Mouse (Mus musculus) spleen, embryonic (tissue): ENCODE data around the gene Ehd2.

Experiments used
- CTCF ChIA-PET: fragments of 350-600 bp; sonication (Branson Sonifier 250); formaldehyde crosslinking; loops from one replicate; lab custom pipeline; 2022; lab: Charles Lee

The Ehd2 gene

DNA sequence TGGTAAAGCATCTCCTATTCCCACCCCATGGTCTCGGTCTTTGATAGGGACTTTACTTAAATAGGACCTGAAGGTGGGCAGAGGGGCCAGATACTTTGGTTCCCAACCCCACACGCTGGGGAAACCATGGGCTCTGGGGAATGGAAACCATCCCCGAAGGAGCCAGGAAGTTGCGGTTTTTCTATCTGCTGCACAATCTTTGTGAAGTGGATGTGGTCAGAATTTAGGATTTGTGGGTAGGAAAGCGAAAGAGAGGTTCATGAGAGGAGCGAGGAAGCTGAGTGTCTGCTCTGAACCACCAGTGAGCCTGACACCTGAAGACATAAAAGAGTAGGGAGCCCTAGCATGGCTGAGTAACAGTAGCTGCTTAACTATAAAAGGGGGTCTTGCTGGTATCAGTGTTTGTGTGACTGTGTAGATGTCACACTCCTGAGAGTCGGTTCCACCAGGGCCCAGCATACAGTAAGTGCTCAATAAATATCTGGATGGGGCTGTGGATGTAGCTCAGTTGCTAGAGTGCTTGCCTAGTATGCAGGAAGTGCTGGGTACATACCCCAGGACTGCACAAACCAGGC, 18.1 kb downstream of the Ehd2 start:
- CTCF ChIA-PET, result interaction anchor here (0.6 to 0.7 kb wide), 2 partner anchors 24 to 257 kb away, joined by 5 to 12 read pairs; no protein-coding TSS in a partner anchor

GRCm38 (mm10) chr7:15948381-15948941, 18.9 kb downstream of the Ehd2 start:
- CTCF ChIA-PET, result interaction anchor here (0.6 to 1.1 kb wide), 5 partner anchors 12 to 1109 kb away, joined by 3 to 12 read pairs (median 3); no protein-coding TSS in a partner anchor

DNA sequence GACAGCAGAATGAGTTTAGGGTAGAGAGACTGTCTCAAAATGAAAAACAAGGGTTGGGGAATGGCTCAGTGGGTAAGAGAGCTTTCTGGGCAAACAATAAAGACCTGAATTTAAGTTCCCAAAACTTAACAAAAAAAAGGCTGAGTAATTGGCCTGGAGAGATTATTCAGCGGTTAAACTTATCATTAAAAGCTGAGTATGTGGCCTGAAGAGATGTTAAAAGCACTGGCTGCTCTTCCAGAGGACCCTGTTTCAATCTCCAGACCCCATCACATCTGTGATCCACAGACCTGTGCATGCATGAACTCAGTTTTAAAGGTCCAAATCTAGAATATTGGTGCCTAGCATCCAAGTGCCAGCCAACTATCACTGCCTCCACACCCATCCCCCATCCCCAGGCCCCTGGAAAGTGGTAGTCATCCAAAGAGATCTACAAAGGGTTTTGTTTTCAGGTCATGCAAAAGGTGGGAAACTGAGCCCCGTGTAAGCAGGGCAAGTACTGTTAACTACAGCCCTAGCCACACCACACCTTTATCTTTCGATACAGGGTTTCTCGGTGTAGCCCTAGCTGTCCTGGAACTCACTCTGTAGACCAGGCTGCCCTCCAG, 19.6 kb downstream of the Ehd2 start:
- CTCF ChIA-PET, result interaction anchor here (0.7 to 1.1 kb wide), 4 partner anchors 12 to 515 kb away, joined by 3 read pairs; no protein-coding TSS in a partner anchor

DNA sequence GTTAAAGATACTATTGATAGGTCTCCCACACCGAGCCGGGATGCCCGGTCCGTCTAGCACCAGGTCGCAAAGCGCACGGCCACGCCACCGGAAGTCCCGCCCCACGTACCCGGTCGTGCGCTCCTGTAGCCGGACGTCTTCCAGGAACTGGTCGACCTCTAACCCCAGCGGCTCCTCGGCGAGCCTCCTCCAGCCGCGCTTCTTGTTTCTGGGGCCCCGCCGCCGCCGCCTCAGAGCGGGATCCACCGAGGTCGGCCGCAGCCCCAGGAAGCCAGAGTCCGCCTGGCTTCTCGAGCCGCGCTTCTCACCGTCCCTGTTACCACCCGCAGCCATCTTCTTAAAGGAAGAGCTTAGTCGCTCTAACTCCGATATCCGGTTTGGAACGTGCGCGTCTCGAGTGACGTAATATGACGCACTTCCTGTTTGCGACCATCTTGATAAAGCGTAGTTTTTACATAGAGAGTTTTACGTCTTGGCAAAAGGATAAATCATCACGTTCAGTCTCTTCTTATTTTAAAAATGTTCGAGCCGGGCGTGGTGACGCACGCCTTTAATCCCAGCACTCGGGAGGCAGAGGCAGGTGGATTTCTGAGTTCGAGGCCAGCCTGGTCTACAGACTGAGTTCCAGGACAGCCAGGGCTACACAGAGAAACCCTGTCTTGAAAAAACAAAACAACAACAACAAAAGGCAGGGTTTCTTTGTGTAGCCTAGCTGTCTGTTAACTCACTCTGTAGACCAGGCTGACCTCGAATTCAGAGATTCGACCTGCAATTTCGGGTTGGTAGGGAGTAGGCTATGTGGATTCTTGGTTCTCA, 21.4 kb downstream of the Ehd2 start, which contains the start of gene Nop53:
Gene Nop53 (minus strand): TSS at position 354 of the 816 bp plus-strand sequence.
- CTCF ChIA-PET, result interaction anchor here (0.7 kb wide), 1 partner anchor 735 kb away, joined by 3 read pairs; no protein-coding TSS in a partner anchor

- CTCF ChIA-PET, result no interaction called here
Measured at GRCm38 (mm10) chr7:15945211-15945610, 22.2 kb downstream of the Ehd2 start.

GRCm38 (mm10) chr7:15944311-15944710, 23.1 kb downstream of the Ehd2 start:
- CTCF ChIA-PET, result no interaction called here

DNA sequence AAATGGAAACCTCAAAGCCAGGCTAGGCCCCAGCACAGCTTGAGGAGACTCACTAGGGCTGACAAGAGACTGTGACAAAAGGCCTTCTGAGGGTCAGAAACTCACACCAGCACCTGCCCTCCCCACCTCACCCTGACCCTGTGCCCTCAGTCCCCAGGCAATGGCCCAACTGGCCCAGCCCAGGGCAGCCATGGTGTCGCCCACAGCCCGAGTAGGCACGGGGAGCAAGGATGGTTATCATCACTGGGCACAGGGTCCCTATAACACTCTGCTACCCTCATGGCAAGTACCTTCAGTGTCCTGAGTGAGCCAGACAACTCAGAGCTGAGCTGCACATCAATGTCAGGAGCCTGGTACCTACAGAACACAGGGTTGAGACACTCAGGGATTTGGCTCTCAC, 28.7 kb downstream of the Ehd2 start:
- CTCF ChIA-PET, result interaction anchor here (0.6 kb wide), 1 partner anchor 334 kb away, joined by 4 read pairs; no protein-coding TSS in a partner anchor

- CTCF ChIA-PET, result interaction anchor here (0.8 kb wide), 1 partner anchor 24 kb away, joined by 4 read pairs; no protein-coding TSS in a partner anchor
Measured at GRCm38 (mm10) chr7:15937491-15937890, 29.9 kb downstream of the Ehd2 start.

DNA sequence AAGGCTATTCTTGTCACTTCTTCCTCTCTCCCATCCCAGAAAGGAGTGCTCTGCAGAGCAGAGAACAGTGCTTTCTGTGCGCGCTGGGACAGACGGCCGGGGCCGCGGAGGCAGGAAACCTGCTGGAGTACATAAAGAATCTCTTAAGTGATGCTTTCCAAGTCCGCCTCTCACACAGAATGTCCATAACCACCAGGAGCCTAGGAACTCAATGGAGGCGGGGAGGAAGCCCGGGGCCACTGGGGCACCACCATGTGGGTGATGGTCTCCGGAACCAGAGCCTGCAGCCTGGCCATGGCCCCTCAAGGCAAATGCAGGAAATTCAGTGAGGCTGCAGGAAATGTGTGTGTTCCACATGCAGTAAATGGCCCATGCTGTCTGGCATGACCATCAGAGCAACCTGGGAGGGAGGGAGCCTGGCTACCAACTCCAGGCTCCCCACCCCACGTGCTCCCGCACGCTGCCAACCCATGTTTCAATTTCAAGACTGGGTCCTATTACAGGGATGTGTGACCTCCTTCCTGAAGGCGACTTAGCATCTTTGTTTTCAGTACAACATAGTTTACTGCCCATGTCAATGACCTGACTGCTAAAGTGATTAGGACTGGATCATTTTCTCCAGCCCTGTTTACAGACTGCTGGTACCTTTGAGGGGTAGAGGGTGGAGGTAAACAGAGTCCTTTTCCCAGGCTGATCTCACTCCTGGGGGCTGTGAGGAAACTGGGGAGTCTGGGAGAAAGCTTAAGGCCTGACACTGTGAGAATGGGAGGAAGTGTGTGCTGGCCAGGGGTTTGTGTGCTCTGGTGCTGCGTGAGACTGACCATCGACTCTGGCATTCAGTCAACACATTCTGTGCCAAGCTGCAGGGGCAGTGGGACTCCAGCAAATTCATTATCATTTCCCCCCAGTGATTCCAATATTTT, 33.7 kb downstream of the Ehd2 start:
- CTCF ChIA-PET, result no interaction called here

DNA sequence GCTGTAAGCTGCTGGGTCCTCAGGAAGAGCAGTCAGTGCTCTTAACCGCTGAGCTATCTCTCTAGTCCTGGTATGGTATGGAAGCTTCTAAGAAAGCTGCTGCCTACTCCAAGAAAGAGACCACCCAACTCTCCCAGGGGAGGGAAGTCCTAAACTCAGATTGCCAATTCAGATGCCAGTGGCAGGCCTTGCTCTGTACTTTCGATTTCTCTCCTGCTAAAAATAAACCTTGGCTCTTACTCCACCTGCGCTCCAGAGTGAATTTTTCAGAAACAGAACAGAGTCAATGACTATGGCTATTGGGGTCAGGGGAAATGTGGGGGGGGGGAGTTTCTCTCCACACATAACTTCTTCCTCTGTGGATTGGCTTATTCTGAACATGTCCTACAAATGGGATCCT, 35.7 kb downstream of the Ehd2 start:
- CTCF ChIA-PET, result no interaction called here

DNA sequence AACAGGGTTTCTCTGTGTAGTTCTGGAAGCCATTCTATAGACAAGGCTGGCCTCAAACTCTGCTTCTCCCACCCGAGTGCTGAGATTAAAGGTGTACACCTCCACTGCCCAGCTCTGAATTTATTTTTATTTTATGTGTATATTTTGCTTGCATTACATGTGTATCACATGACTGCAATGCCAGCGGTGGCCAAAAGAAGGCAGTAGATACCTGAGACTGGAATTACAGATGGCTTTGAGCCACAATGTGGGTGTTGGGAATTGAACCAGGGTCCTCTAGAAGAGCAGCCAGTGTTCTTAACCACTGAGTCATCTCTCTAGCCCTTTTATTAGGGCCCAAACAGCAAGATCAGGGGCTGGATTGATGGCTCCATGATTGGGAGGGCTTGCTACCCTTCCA, 36.8 kb downstream of the Ehd2 start:
- CTCF ChIA-PET, result interaction anchor here (0.5 to 0.7 kb wide), 2 partner anchors 46 to 108 kb away, joined by 7 to 15 read pairs; no protein-coding TSS in a partner anchor

GRCm38 (mm10) chr7:15929910-15930309, 37.5 kb downstream of the Ehd2 start:
- CTCF ChIA-PET, result interaction anchor here (0.5 to 0.7 kb wide), 2 partner anchors 34 to 108 kb away, joined by 3 to 7 read pairs; no protein-coding TSS in a partner anchor

- CTCF ChIA-PET, result no interaction called here
Measured at GRCm38 (mm10) chr7:15922220-15922773, 45.1 kb downstream of the Ehd2 start, which contains the start of gene Selenow. Gene Selenow, minus strand, starts transcription at chr7:15922402.

GRCm38 (mm10) chr7:15921796-15922195, 45.6 kb downstream of the Ehd2 start:
- CTCF ChIA-PET, result no interaction called here

GRCm38 (mm10) chr7:15920645-15921190, 46.6 kb downstream of the Ehd2 start:
- CTCF ChIA-PET, result interaction anchor here (0.6 kb wide), 1 partner anchor 377 kb away, joined by 7 read pairs; no protein-coding TSS in a partner anchor

DNA sequence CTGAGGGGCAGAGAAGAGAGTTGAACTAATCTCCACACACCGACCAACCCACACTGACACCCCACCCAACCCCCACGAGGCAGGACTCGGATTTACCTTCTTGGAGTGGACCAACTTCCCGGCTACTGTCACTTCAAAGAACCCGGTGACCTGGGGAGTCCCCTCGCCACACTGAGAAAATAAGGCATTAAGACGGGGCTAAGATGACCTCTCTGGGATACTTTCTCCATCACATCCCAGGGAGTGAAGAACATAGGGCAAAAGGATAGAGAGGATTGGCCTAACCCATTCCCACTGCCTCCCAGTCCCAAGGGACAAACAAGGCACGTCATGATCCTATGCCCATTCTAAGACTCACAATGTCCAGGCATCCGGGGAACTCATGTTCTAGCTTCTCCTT, 47.4 kb downstream of the Ehd2 start:
- CTCF ChIA-PET, result no interaction called here

- CTCF ChIA-PET, result no interaction called here
Measured at GRCm38 (mm10) chr7:15918371-15918770, 49.0 kb downstream of the Ehd2 start.

DNA sequence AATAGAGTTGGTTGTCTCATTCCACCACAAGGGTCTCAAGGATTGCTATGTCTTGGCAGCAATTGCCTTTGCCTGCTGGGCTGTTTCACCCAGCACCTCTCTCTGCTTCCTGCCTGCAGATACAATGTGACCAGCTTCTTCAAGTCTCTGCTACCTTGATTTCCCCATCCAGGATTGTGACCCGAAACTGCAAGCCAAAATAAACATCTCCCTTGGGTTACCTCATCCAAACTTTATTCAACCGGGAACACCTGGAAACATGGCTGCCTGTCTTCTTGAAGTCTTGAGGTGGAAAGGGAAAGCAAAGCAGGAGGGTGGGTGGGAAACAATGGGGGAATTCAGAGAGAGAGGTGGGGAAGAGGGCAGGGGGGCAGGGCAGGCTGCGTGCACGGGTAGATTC, 50.4 kb downstream of the Ehd2 start:
- CTCF ChIA-PET, result interaction anchor here (0.7 kb wide), 1 partner anchor 414 kb away, joined by 11 read pairs; no protein-coding TSS in a partner anchor

DNA sequence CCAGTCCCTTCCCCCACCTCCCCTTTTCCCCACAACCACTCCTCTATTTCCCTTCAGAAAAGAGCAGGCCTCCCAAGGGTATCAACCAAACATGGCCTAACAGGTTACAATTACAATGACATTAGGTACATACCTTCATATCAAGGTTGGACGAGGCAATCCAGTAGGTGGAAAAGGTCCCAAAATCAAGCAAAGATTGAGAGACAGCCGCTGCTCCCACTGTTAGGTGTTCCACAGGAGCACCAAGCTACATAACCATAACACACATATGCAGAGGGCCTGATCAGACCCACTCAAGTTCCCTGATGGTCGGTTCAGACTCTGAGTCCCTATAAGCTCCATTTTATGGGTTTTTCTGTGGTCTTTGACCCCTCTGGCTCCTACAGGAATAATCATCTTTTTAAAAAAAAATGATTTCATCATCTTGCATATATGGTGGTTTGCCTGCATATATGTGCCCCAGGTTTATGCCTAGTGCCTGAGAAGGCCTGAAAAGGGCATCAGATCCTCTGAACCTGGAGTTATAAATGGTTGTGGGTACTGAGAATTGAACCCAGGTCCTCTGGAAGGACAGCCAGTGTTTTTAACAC, 51.1 kb downstream of the Ehd2 start:
- CTCF ChIA-PET, result interaction anchor here (0.7 kb wide), 1 partner anchor 10 kb away, joined by 4 read pairs; no protein-coding TSS in a partner anchor
